7 mouse cellular contexts compared by ENCODE assay signal in genomic region chr5:135149053-135149819, GRCm38 (mm10). TPM values are rescaled to one million over a fixed set of nuclear protein-coding genes. Genes with fewer than 3 reads are reported as not detected.
DNase-seq lines count a peak whose midpoint lies in the region; ATAC-seq lines count a peak whose summit lies in the region.

Tbl2 (plus strand) TSS chr5:135149657.

- no peaks in the 10 kb centered on the region for H3K9me3 ChIP-seq in intestine, embryonic 16.5 days (ENCODE audit: control insufficient read depth, low read length)
- H3K9me3 ChIP-seq in midbrain, embryonic 11.5 days (ENCODE audit: control insufficient read depth, low read length): no peaks in the 10 kb centered on the region

- peak within 1 kb of the TSS; percentile 60 for H3K4me2 ChIP-seq in intestine, embryonic 16.5 days (ENCODE audit: low read depth, low read length)
- peak within 1 kb of the TSS; percentile 78 for H3K4me2 ChIP-seq in midbrain, embryonic 11.5 days

- DNase-seq in adrenal gland, adult 8-10 months: peak; percentile 99
- DNase-seq in embryo, embryonic 9.5 days (ENCODE audit: extremely low spot score): peak; percentile 100
- peak; percentile 96 to 99 for DNase-seq in gastrocnemius, postnatal 4 days (ENCODE audit: low spot score in 2 of 2)
- peak; percentile 98 for DNase-seq in left cerebral cortex, postnatal 36 days (ENCODE audit: low spot score in 2 of 2)
- DNase-seq in midbrain, embryonic 11.5 days (ENCODE audit: low spot score, missing footprints): peak; percentile 100
- peak; percentile 99 for DNase-seq in skeletal muscle tissue, adult 2 months (ENCODE audit: low read depth, low spot score)

- H3K36me3 ChIP-seq in intestine, embryonic 16.5 days (ENCODE audit: control insufficient read depth, insufficient read depth, low read length): peaks cover 3% of the 10 kb centered on the region; the same call in 1 of the 2 replicates
- H3K36me3 ChIP-seq in midbrain, embryonic 11.5 days (ENCODE audit: control insufficient read depth, insufficient read depth, low read length): peaks cover 4% of the 10 kb centered on the region; the same call in 1 of the 2 replicates

- intact Hi-C loops in left cerebral cortex, postnatal 36 days (cut with DNase I): loop anchor here (1.0 to 2.0 kb wide), 2 partner anchors 19 to 38 kb away; partner anchors contain the start of genes Baz1b and Bcl7b

- H3K27me3 ChIP-seq in intestine, embryonic 16.5 days (replicated peaks; ENCODE audit: control insufficient read depth, insufficient read depth, low read length): no peaks in the 10 kb centered on the region
- H3K27me3 ChIP-seq in midbrain, embryonic 11.5 days (ENCODE audit: control insufficient read depth, insufficient read depth, low read length): no peaks in the 10 kb centered on the region

- peak within 1 kb of the TSS; percentile 98 for H3K27ac ChIP-seq in intestine, embryonic 16.5 days (ENCODE audit: low read length)
- H3K27ac ChIP-seq in midbrain, embryonic 11.5 days (ENCODE audit: low read depth, low read length): peak within 1 kb of the TSS; percentile 91

- peaks cover 3% of the 10 kb centered on the region for H3K4me1 ChIP-seq in intestine, embryonic 16.5 days (ENCODE audit: control insufficient read depth, insufficient read depth, low read length)
- H3K4me1 ChIP-seq in midbrain, embryonic 11.5 days (ENCODE audit: control insufficient read depth, insufficient read depth, low read length): 0 out of 2 replicates have a peak, but pooled peaks cover 3% of the 10 kb centered on the region

- under 1% methylated on average over 63 of the region's 63 CpGs for whole genome bisulfite sequencing in intestine, embryonic 16.5 days
- WGBS in midbrain, embryonic 11.5 days: under 1% methylated on average over 63 of the region's 63 CpGs

- ATAC-seq in intestine, embryonic 16.5 days: peak; percentile 98
- peak; percentile 99 for ATAC-seq in midbrain, embryonic 11.5 days (ENCODE audit: low FRiP score)

- H3K4me3 ChIP-seq in intestine, embryonic 16.5 days (ENCODE audit: low read length): peak within 1 kb of the TSS; percentile 68
- peak within 1 kb of the TSS; percentile 76 for H3K4me3 ChIP-seq in midbrain, embryonic 11.5 days (ENCODE audit: low read depth, low read length)

- peak within 1 kb of the TSS; percentile 80 for H3K9ac ChIP-seq in intestine, embryonic 16.5 days (ENCODE audit: low read depth, low read length)
- peak within 1 kb of the TSS; percentile 83 for H3K9ac ChIP-seq in midbrain, embryonic 11.5 days (ENCODE audit: low read length)

RNA-seq across cellular contexts. Expression of gene Tbl2, which starts in this region (rescaled TPM):
- 10 to 100 TPM; 21.2 to 30.4 (median 25.6) TPM for total RNA-seq in adrenal gland, adult 8-10 months (2022)
- total RNA-seq in gastrocnemius, postnatal 4 days (2021): 10 to 100 TPM; 18.3 to 22.2 TPM
- polyA plus RNA-seq in intestine, embryonic 16.5 days (2015; fragmentation: Nextera tagmentation; extraction: Ambion mirVana): 26.1 and 27.4 TPM in 2 replicates
- total RNA-seq in left cerebral cortex, postnatal 36 days (2021): 10 to 100 TPM; 28.4 to 30.8 TPM
- 20.1 and 21.2 TPM in 2 replicates for polyA plus RNA-seq in midbrain, embryonic 11.5 days (2014; fragmentation: Nextera tagmentation; extraction: Ambion mirVana)

Comparison
In these comparisons a context has a peak if more than half of its experiments do, and no peak if none do; other contexts are left out.
1. Peak in every context shown above with its lines: DNase-seq, ATAC-seq, H3K4me3 ChIP-seq and H3K27ac ChIP-seq.